Mouse (Mus musculus): ENCODE measurements around the gene Atg4d. TPM values are rescaled to one million over a fixed set of nuclear protein-coding genes. Genes with fewer than 3 reads are reported as not detected.

The Atg4d gene
- polyA plus RNA-seq, 1 experiment from 2014 or later: 45.5 TPM

GRCm38 (mm10) chr9:21292271-21292670, 27.2 kb downstream of the Atg4d start:
- ATAC-seq (replicated peaks; ENCODE audit: insufficient number of reproducible peaks, low FRiP score, low TSS enrichment): no peak
- Histone ChIP-seq H3K9me3 (replicated peaks; ENCODE audit: control insufficient read depth, low read length) (no peaks in the 10 kb centered on the region), H3K4me2 (peak overlapping the region; percentile 56; the same call in 1 of the 2 replicates), H3K4me1 (ENCODE audit: control insufficient read depth, insufficient read depth, low read length) (peaks cover 16% of the 10 kb centered on the region), H3K27ac (ENCODE audit: low read depth, low read length) (0 out of 2 replicates have a peak overlapping the region, but pooled peaks have one; percentile 91), H3K27me3 (ENCODE audit: control insufficient read depth, insufficient read depth, low read length) (no peaks in the 10 kb centered on the region), H3K36me3 (ENCODE audit: control insufficient read depth, insufficient read depth, low read length) (0 out of 2 replicates have a peak, but pooled peaks cover 4% of the 10 kb centered on the region), H3K9ac (ENCODE audit: low read depth, low read length) (no peak overlapping the region), H3K4me3 (ENCODE audit: low read depth, low read length) (no peak overlapping the region)
- WGBS (ENCODE audit: insufficient replicate concordance): 84% methylated on average over 3 of the region's 3 CpGs

GRCm38 (mm10) chr9:21299014-21299413, 33.9 kb downstream of the Atg4d start:
- no peaks in the 10 kb centered on the region for H3K9me3 ChIP-seq (replicated peaks; ENCODE audit: control insufficient read depth, low read length)
- no peak overlapping the region for H3K9ac ChIP-seq (ENCODE audit: low read depth, low read length)
- H3K27ac ChIP-seq (ENCODE audit: low read depth, low read length): no peak overlapping the region
- WGBS (ENCODE audit: insufficient replicate concordance): 80% methylated on average over 10 of the region's 10 CpGs
- no peak overlapping the region for H3K4me2 ChIP-seq
- ATAC-seq (replicated peaks; ENCODE audit: insufficient number of reproducible peaks, low FRiP score, low TSS enrichment): no peak
- H3K4me1 ChIP-seq (ENCODE audit: control insufficient read depth, insufficient read depth, low read length): no peaks in the 10 kb centered on the region
- H3K4me3 ChIP-seq (ENCODE audit: low read depth, low read length): no peak overlapping the region
- H3K36me3 ChIP-seq (ENCODE audit: control insufficient read depth, insufficient read depth, low read length): no peaks in the 10 kb centered on the region
- H3K27me3 ChIP-seq (ENCODE audit: control insufficient read depth, insufficient read depth, low read length): no peaks in the 10 kb centered on the region

- no peak overlapping the region for H3K9ac ChIP-seq (ENCODE audit: low read depth, low read length)
- no peak overlapping the region for H3K27ac ChIP-seq (ENCODE audit: low read depth, low read length)
- H3K27me3 ChIP-seq (ENCODE audit: control insufficient read depth, insufficient read depth, low read length): no peaks in the 10 kb centered on the region
- ATAC-seq (replicated peaks; ENCODE audit: insufficient number of reproducible peaks, low FRiP score, low TSS enrichment): no peak
- no peaks in the 10 kb centered on the region for H3K4me1 ChIP-seq (ENCODE audit: control insufficient read depth, insufficient read depth, low read length)
- H3K4me2 ChIP-seq: no peak overlapping the region
- H3K9me3 ChIP-seq (replicated peaks; ENCODE audit: control insufficient read depth, low read length): no peaks in the 10 kb centered on the region
- 69% methylated on average over 7 of the region's 7 CpGs for WGBS (ENCODE audit: insufficient replicate concordance)
- no peak overlapping the region for H3K4me3 ChIP-seq (ENCODE audit: low read depth, low read length)
- H3K36me3 ChIP-seq (ENCODE audit: control insufficient read depth, insufficient read depth, low read length): no peaks in the 10 kb centered on the region
Observed at GRCm38 (mm10) chr9:21305065-21305464, 40.0 kb downstream of the Atg4d start.

DNA sequence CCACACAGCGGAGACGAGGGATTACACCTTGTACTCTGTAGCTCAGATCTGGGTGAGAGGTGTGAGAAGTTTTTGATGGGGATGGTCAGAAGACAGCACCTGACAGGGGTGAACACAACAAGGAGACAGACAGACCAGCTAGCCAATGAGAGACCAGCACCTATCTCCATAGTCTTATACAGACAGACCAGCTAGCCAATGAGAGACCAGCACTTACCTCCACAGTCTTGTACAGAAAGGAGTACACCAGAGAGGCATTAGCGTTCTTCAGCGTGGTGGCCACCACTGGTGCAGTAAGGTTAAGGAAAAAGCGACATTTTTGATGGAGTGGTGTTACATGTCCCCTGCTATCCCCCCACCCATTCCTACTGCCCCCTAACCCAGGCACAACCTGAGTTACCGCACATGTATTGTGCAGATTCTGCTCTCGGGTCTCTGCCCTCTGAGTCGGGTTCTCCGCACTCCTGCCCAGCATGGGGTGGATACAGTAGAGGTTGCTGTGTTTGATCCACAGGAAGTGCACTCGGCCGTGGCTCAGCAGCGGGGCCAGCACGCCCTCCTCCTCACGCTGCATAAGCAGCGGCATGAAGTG, 44.2 kb downstream of the Atg4d start:
- H3K4me1 ChIP-seq (ENCODE audit: control insufficient read depth, insufficient read depth, low read length): 0 out of 2 replicates have a peak, but pooled peaks cover 4% of the 10 kb centered on the region
- H3K9me3 ChIP-seq (replicated peaks; ENCODE audit: control insufficient read depth, low read length): no peaks in the 10 kb centered on the region
- 0 out of 2 replicates have a peak overlapping the region, but pooled peaks have one; percentile 20 for H3K4me2 ChIP-seq
- no peak overlapping the region for H3K4me3 ChIP-seq (ENCODE audit: low read depth, low read length)
- H3K9ac ChIP-seq (ENCODE audit: low read depth, low read length): no peak overlapping the region
- 58% methylated on average over 15 of the region's 15 CpGs for WGBS (ENCODE audit: insufficient replicate concordance)
- H3K27me3 ChIP-seq (ENCODE audit: control insufficient read depth, insufficient read depth, low read length): peaks cover 15% of the 10 kb centered on the region
- no peaks in the 10 kb centered on the region for H3K36me3 ChIP-seq (ENCODE audit: control insufficient read depth, insufficient read depth, low read length)
- H3K27ac ChIP-seq (ENCODE audit: low read depth, low read length): no peak overlapping the region
- ATAC-seq (replicated peaks; ENCODE audit: insufficient number of reproducible peaks, low FRiP score, low TSS enrichment): peak; percentile 40; the same call in 1 of the 2 replicates

GRCm38 (mm10) chr9:21311695-21312094, 46.6 kb downstream of the Atg4d start:
- WGBS (ENCODE audit: insufficient replicate concordance): 23% methylated on average over 7 of the region's 7 CpGs
- peaks cover 15% of the 10 kb centered on the region for H3K27me3 ChIP-seq (ENCODE audit: control insufficient read depth, insufficient read depth, low read length)
- ATAC-seq (replicated peaks; ENCODE audit: insufficient number of reproducible peaks, low FRiP score, low TSS enrichment): no peak
- H3K9ac ChIP-seq (ENCODE audit: low read depth, low read length): no peak overlapping the region
- H3K36me3 ChIP-seq (ENCODE audit: control insufficient read depth, insufficient read depth, low read length): no peaks in the 10 kb centered on the region
- H3K4me3 ChIP-seq (ENCODE audit: low read depth, low read length): peak overlapping the region; percentile 14; the same call in 1 of the 2 replicates
- H3K9me3 ChIP-seq (replicated peaks; ENCODE audit: control insufficient read depth, low read length): no peaks in the 10 kb centered on the region
- H3K4me2 ChIP-seq: no peak overlapping the region; the same call in 1 of the 2 replicates
- no peak overlapping the region for H3K27ac ChIP-seq (ENCODE audit: low read depth, low read length)
- 0 out of 2 replicates have a peak, but pooled peaks cover 4% of the 10 kb centered on the region for H3K4me1 ChIP-seq (ENCODE audit: control insufficient read depth, insufficient read depth, low read length)

GRCm38 (mm10) chr9:21312134-21312533, 47.0 kb downstream of the Atg4d start, which contains the start of gene Ap1m2:
TSS of gene Ap1m2 (minus strand) at chr9:21312337.
- Histone ChIP-seq H3K9ac (ENCODE audit: low read depth, low read length) (0 out of 2 replicates have a peak within 1 kb of the TSS, but pooled peaks have one; percentile 54), H3K36me3 (ENCODE audit: control insufficient read depth, insufficient read depth, low read length) (no peaks in the 10 kb centered on the region), H3K9me3 (replicated peaks; ENCODE audit: control insufficient read depth, low read length) (no peaks in the 10 kb centered on the region), H3K4me2 (peak within 1 kb of the TSS; percentile 45), H3K27me3 (ENCODE audit: control insufficient read depth, insufficient read depth, low read length) (peaks cover 15% of the 10 kb centered on the region), H3K27ac (ENCODE audit: low read depth, low read length) (no peak within 1 kb of the TSS), H3K4me1 (ENCODE audit: control insufficient read depth, insufficient read depth, low read length) (0 out of 2 replicates have a peak, but pooled peaks cover 4% of the 10 kb centered on the region), H3K4me3 (ENCODE audit: low read depth, low read length) (peak within 1 kb of the TSS; percentile 14; the same call in 1 of the 2 replicates)
- WGBS (ENCODE audit: insufficient replicate concordance): 8% methylated on average over 35 of the region's 35 CpGs
- ATAC-seq (replicated peaks; ENCODE audit: insufficient number of reproducible peaks, low FRiP score, low TSS enrichment): no peak

DNA sequence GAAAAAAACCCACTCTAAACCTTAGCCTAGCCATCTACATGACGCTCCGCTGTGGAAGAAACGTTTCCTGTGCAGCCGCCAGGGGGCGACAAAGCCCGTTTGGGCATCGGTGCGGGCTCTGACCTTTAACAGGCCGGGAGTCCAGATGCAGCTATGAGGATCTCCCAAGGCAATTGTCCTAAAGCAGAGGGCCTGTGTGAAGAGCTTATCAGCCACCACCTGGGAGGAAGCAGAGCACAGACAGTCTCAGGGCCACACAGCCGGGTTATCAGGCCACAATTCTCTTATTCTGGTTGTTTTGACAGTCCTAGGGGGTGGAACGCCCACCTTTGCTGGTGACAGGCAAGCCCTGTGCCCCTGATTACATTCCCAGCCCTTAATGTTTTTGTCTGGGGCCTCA, 48.3 kb downstream of the Atg4d start:
- no peak overlapping the region for H3K4me3 ChIP-seq (ENCODE audit: low read depth, low read length)
- H3K9me3 ChIP-seq (replicated peaks; ENCODE audit: control insufficient read depth, low read length): no peaks in the 10 kb centered on the region
- 0 out of 2 replicates have a peak, but pooled peaks cover 4% of the 10 kb centered on the region for H3K4me1 ChIP-seq (ENCODE audit: control insufficient read depth, insufficient read depth, low read length)
- no peaks in the 10 kb centered on the region for H3K36me3 ChIP-seq (ENCODE audit: control insufficient read depth, insufficient read depth, low read length)
- H3K27me3 ChIP-seq (ENCODE audit: control insufficient read depth, insufficient read depth, low read length): peaks cover 15% of the 10 kb centered on the region
- WGBS (ENCODE audit: insufficient replicate concordance): 5% methylated on average over 11 of the region's 11 CpGs
- H3K4me2 ChIP-seq: no peak overlapping the region
- H3K27ac ChIP-seq (ENCODE audit: low read depth, low read length): no peak overlapping the region
- ATAC-seq (replicated peaks; ENCODE audit: insufficient number of reproducible peaks, low FRiP score, low TSS enrichment): peak; percentile 82
- H3K9ac ChIP-seq (ENCODE audit: low read depth, low read length): no peak overlapping the region

DNA sequence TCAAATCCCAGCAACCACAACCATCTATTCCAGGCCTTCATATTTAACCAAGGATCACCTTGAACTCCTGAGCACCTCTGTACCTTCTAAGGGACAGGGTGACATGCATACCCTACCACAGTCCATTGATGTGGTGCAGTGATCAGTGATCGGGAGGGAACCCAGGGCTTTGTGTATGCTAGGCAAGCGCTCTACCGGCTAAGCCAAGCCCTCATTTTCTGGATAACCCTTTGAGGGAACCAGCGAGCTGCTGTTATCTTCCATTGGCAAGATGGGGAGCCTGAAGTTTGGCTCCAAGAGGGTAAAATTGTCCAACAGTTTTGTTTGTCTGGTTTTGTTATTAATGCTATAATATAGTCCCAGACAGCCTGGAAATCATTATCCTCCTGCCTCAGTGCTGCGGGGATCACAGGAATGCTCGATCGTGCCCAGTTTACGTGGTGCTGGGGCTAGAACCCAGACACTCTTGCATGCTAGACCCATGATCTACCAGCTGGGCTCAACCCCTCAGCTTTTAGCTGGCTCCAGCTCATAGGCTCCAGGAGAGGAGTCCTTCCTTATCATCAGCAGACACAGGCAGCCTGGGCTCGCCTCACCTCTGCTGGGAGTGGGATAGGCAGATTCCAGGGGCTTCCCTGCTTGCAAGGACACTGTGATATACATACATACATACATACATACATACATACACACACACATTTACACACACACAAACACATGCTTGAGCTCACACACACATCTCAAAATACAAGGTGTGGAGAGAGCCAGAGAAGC, 49.5 kb downstream of the Atg4d start:
- no peaks in the 10 kb centered on the region for H3K9me3 ChIP-seq (replicated peaks; ENCODE audit: control insufficient read depth, low read length)
- H3K4me3 ChIP-seq (ENCODE audit: low read depth, low read length): no peak overlapping the region
- 77% methylated on average over 9 of the region's 9 CpGs for WGBS (ENCODE audit: insufficient replicate concordance)
- no peak overlapping the region for H3K9ac ChIP-seq (ENCODE audit: low read depth, low read length)
- no peak; the same call in 1 of the 2 replicates for ATAC-seq (replicated peaks; ENCODE audit: insufficient number of reproducible peaks, low FRiP score, low TSS enrichment)
- 0 out of 2 replicates have a peak, but pooled peaks cover 4% of the 10 kb centered on the region for H3K4me1 ChIP-seq (ENCODE audit: control insufficient read depth, insufficient read depth, low read length)
- 0 out of 2 replicates have a peak overlapping the region, but pooled peaks have one; percentile 3 for H3K27ac ChIP-seq (ENCODE audit: low read depth, low read length)
- H3K36me3 ChIP-seq (ENCODE audit: control insufficient read depth, insufficient read depth, low read length): no peaks in the 10 kb centered on the region
- H3K4me2 ChIP-seq: no peak overlapping the region
- H3K27me3 ChIP-seq (ENCODE audit: control insufficient read depth, insufficient read depth, low read length): peaks cover 15% of the 10 kb centered on the region
